Mouse (Mus musculus) layer of hippocampus, adult 2 months (tissue): ENCODE measurements around the gene Plxnb1. TPM values are rescaled to one million over a fixed set of nuclear protein-coding genes. Genes with fewer than 3 reads are reported as not detected.

Experiments used
- DNase-seq, 2 experiments: peaks; one replicate each; pipeline ENCODE4 v3.0.0; 2022; ENCODE audit warnings: low spot score in 2 of 2
- H3K27ac ChIP-seq: fragments of 200-600 bp; 2 replicates; pipeline ENCODE4 v1.8.1; 2022
- H3K4me3 ChIP-seq: fragments of 200-600 bp; 2 replicates; pipeline ENCODE4 v1.8.1; 2022; ENCODE audit warnings: mild to moderate bottlenecking
- CTCF ChIP-seq: fragments of 200-600 bp; conservative IDR thresholded peaks from 2 replicates; pipeline ENCODE4 v1.8.1; 2022; ENCODE audit warnings: antibody characterized with exemption, mild to moderate bottlenecking, moderate library complexity
- total RNA-seq, 2 experiments: library from RNA; stranded (reverse); gene quantifications; 2 replicates each; pipeline ENCODE4 v1.2.3; 2021

Gene Plxnb1
- total RNA-seq, 2 experiments from 2014 or later: 84.4 to 92.7 TPM

GRCm38 (mm10) chr9:109097831-109098230, 2.6 kb downstream of the Plxnb1 start:
- TF ChIP-seq CTCF: peak; percentile 28
- H3K4me3 ChIP-seq: peak overlapping the region; percentile 35
- DNase-seq: peak; percentile 74 to 89
- H3K27ac ChIP-seq: peak overlapping the region; percentile 91

- DNase-seq: no peak
- Histone ChIP-seq H3K27ac (peak overlapping the region; percentile 89), H3K4me3 (peak overlapping the region; percentile 35)
- no peak for TF ChIP-seq CTCF
These were observed 3.2 kb downstream of the Plxnb1 start for GRCm38 (mm10) chr9:109098366-109098765.

- peak; percentile 48 to 49 for DNase-seq
- H3K27ac ChIP-seq: peak overlapping the region; percentile 89
- TF ChIP-seq CTCF: no peak
- H3K4me3 ChIP-seq: peak overlapping the region; percentile 35
These were observed 3.8 kb downstream of the Plxnb1 start for GRCm38 (mm10) chr9:109098969-109099368.

- no peak for DNase-seq
- Histone ChIP-seq H3K27ac (peak overlapping the region; percentile 39; the same call in 1 of the 2 replicates), H3K4me3 (no peak overlapping the region)
- TF ChIP-seq CTCF: no peak
These were observed 5.2 kb downstream of the Plxnb1 start for GRCm38 (mm10) chr9:109100307-109100928.

GRCm38 (mm10) chr9:109101933-109102445, 6.8 kb downstream of the Plxnb1 start:
- DNase-seq: no peak
- Histone ChIP-seq H3K27ac (no peak overlapping the region), H3K4me3 (no peak overlapping the region)
- no peak for TF ChIP-seq CTCF

- Histone ChIP-seq H3K27ac (no peak overlapping the region), H3K4me3 (no peak overlapping the region)
- TF ChIP-seq CTCF: no peak
- DNase-seq: no peak
These were observed 7.4 kb downstream of the Plxnb1 start for GRCm38 (mm10) chr9:109102541-109102940.

GRCm38 (mm10) chr9:109103250-109103649, 8.1 kb downstream of the Plxnb1 start:
- Histone ChIP-seq H3K27ac (0 out of 2 replicates have a peak overlapping the region, but pooled peaks have one; percentile 18), H3K4me3 (no peak overlapping the region)
- DNase-seq: no peak
- TF ChIP-seq CTCF: no peak

GRCm38 (mm10) chr9:109104083-109104482, 8.9 kb downstream of the Plxnb1 start:
- no peak overlapping the region; the same call in 1 of the 2 replicates for H3K27ac ChIP-seq
- no peak for TF ChIP-seq CTCF
- DNase-seq: no peak
- H3K4me3 ChIP-seq: no peak overlapping the region

GRCm38 (mm10) chr9:109105011-109105410, 9.8 kb downstream of the Plxnb1 start:
- peak in 1 of 2 experiments; percentile 58 for DNase-seq
- Histone ChIP-seq H3K4me3 (no peak overlapping the region), H3K27ac (peak overlapping the region; percentile 51; the same call in 1 of the 2 replicates)
- no peak for TF ChIP-seq CTCF

GRCm38 (mm10) chr9:109105648-109106047, 10.5 kb downstream of the Plxnb1 start:
- DNase-seq: no peak
- TF ChIP-seq CTCF: no peak
- Histone ChIP-seq H3K27ac (peak overlapping the region; percentile 51; the same call in 1 of the 2 replicates), H3K4me3 (no peak overlapping the region)

- no peak for DNase-seq
- TF ChIP-seq CTCF: no peak
- no peak overlapping the region for H3K27ac ChIP-seq
- no peak overlapping the region for H3K4me3 ChIP-seq
These were observed 12.2 kb downstream of the Plxnb1 start for GRCm38 (mm10) chr9:109107341-109107740.

GRCm38 (mm10) chr9:109110240-109110639, 15.1 kb downstream of the Plxnb1 start:
- no peak for TF ChIP-seq CTCF
- DNase-seq: no peak
- Histone ChIP-seq H3K4me3 (no peak overlapping the region), H3K27ac (no peak overlapping the region)

- Histone ChIP-seq H3K27ac (no peak overlapping the region), H3K4me3 (no peak overlapping the region)
- no peak for TF ChIP-seq CTCF
- DNase-seq: no peak
These were observed 15.9 kb downstream of the Plxnb1 start for GRCm38 (mm10) chr9:109111101-109111500.

GRCm38 (mm10) chr9:109111591-109111990, 16.4 kb downstream of the Plxnb1 start:
- TF ChIP-seq CTCF: no peak
- Histone ChIP-seq H3K27ac (no peak overlapping the region), H3K4me3 (no peak overlapping the region)
- DNase-seq: no peak
